Mouse (Mus musculus): ENCODE results near the gene Dydc1. TPM values are rescaled to one million over a fixed set of nuclear protein-coding genes. Genes with fewer than 3 reads are reported as not detected.

The Dydc1 gene
- polyA plus RNA-seq, 2 experiments = not detected

- no peaks in the 10 kb centered on the region for H3K9me3 ChIP-seq (ENCODE audit: control insufficient read depth, low read length)
- H3K4me2 ChIP-seq (replicated peaks; ENCODE audit: low read depth, low read length, severe bottlenecking) = no peak overlapping the region
- DNase-seq (ENCODE audit: low spot score) (no peak), ATAC-seq (ENCODE audit: low FRiP score, low read depth) (no peak)
- no peak overlapping the region for H3K9ac ChIP-seq (ENCODE audit: low read depth, low read length, severe bottlenecking)
- TF ChIP-seq POLR2A (IDR thresholded peaks at IDR 0.05; ENCODE audit: borderline replicate concordance, extremely low read depth, insufficient read depth, insufficient read length) = no peak
- H3K27ac ChIP-seq (replicated peaks; ENCODE audit: low read depth, low read length) = no peak overlapping the region
- no peaks in the 10 kb centered on the region for H3K36me3 ChIP-seq (ENCODE audit: control insufficient read depth, insufficient read depth, low read length)
- H3K4me3 ChIP-seq (replicated peaks; ENCODE audit: low read length) = no peak overlapping the region
- H3K27me3 ChIP-seq (ENCODE audit: control insufficient read depth, insufficient read depth, low read length) = no peaks in the 10 kb centered on the region
- no peaks in the 10 kb centered on the region for H3K4me1 ChIP-seq (ENCODE audit: control insufficient read depth, insufficient read depth, low read length)
- 87% methylated on average over 5 of the region's 5 CpGs for WGBS
These were observed 28.5 kb downstream of the Dydc1 start for GRCm38 (mm10) chr14:41101242-41101641.

GRCm38 (mm10) chr14:41102269-41102668 is 29.6 kb downstream of the Dydc1 start:
- WGBS = 79% methylated on average over 2 of the region's 2 CpGs
- ATAC-seq (ENCODE audit: low FRiP score, low read depth) = no peak
- TF ChIP-seq POLR2A (IDR thresholded peaks at IDR 0.05; ENCODE audit: borderline replicate concordance, extremely low read depth, insufficient read depth, insufficient read length) = no peak

GRCm38 (mm10) chr14:41104853-41105444 is 32.2 kb downstream of the Dydc1 start, which contains the start of gene Mat1a:
Mat1a (plus strand) TSS chr14:41105035.
- Histone ChIP-seq H3K27me3 (ENCODE audit: control insufficient read depth, insufficient read depth, low read length) (no peaks in the 10 kb centered on the region), H3K36me3 (ENCODE audit: control insufficient read depth, insufficient read depth, low read length) (no peaks in the 10 kb centered on the region), H3K27ac (replicated peaks; ENCODE audit: low read depth, low read length) (no peak within 1 kb of the TSS), H3K9me3 (ENCODE audit: control insufficient read depth, low read length) (no peaks in the 10 kb centered on the region), H3K4me3 (replicated peaks; ENCODE audit: low read length) (no peak within 1 kb of the TSS), H3K4me1 (ENCODE audit: control insufficient read depth, insufficient read depth, low read length) (no peaks in the 10 kb centered on the region), H3K9ac (ENCODE audit: low read depth, low read length, severe bottlenecking) (no peak within 1 kb of the TSS), H3K4me2 (replicated peaks; ENCODE audit: low read depth, low read length, severe bottlenecking) (no peak within 1 kb of the TSS)
- TF ChIP-seq POLR2A (IDR thresholded peaks at IDR 0.05; ENCODE audit: borderline replicate concordance, extremely low read depth, insufficient read depth, insufficient read length) = no peak
- DNase-seq (ENCODE audit: low spot score) = no peak
- WGBS = 69% methylated on average over 10 of the region's 10 CpGs
- ATAC-seq (ENCODE audit: low FRiP score, low read depth) = no peak

More at GRCm38 (mm10) chr14:41102269-41102668, 29.6 kb downstream of the Dydc1 start:
- Histone ChIP-seq H3K4me3 (replicated peaks; ENCODE audit: low read length) (no peak overlapping the region), H3K36me3 (ENCODE audit: control insufficient read depth, insufficient read depth, low read length) (no peaks in the 10 kb centered on the region), H3K27me3 (ENCODE audit: control insufficient read depth, insufficient read depth, low read length) (no peaks in the 10 kb centered on the region), H3K9me3 (ENCODE audit: control insufficient read depth, low read length) (no peaks in the 10 kb centered on the region), H3K27ac (replicated peaks; ENCODE audit: low read depth, low read length) (no peak overlapping the region), H3K4me1 (ENCODE audit: control insufficient read depth, insufficient read depth, low read length) (no peaks in the 10 kb centered on the region), H3K4me2 (replicated peaks; ENCODE audit: low read depth, low read length, severe bottlenecking) (no peak overlapping the region), H3K9ac (ENCODE audit: low read depth, low read length, severe bottlenecking) (no peak overlapping the region)
- DNase-seq (ENCODE audit: low spot score) = no peak

DNA sequence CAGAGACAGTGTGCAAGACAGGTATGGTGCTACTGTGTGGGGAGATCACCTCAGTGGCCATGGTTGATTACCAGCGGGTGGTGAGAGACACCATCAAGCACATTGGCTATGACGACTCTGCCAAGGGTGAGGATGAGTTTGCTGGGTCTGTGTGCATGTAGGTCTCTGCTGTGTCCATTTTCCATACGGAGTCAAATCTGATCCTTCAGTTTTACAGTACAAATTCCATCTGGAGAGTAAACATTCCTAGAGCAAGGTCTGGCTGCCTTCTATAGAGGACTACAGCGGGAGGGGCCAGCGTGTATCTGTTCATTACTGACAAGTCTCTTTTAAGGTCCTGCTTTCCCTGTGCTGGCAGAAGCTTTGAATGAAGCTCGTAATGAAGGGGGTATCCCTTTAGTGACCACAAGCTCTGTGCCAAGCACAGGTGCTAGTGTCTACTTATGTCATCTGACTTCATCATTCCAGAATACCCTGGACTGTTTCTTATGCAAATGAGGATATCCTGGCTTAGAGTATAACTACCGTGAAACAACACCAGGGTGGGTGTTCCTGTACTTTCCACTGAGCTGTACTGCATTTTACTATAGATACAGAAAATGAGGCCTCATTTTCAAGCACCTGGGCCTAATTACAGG is 38.4 kb downstream of the Dydc1 start:
- H3K9me3 ChIP-seq (ENCODE audit: control insufficient read depth, low read length) = 0 out of 2 replicates have a peak, but pooled peaks cover 2% of the 10 kb centered on the region
- no peak for TF ChIP-seq POLR2A (IDR thresholded peaks at IDR 0.05; ENCODE audit: borderline replicate concordance, extremely low read depth, insufficient read depth, insufficient read length)
- H3K27ac ChIP-seq (replicated peaks; ENCODE audit: low read depth, low read length) = no peak overlapping the region
- DNase-seq (ENCODE audit: low spot score) = no peak
- H3K4me3 ChIP-seq (replicated peaks; ENCODE audit: low read length) = no peak overlapping the region
- WGBS = 86% methylated on average over 7 of the region's 7 CpGs
- no peak overlapping the region for H3K9ac ChIP-seq (ENCODE audit: low read depth, low read length, severe bottlenecking)
- ATAC-seq (ENCODE audit: low FRiP score, low read depth) = no peak
- H3K36me3 ChIP-seq (ENCODE audit: control insufficient read depth, insufficient read depth, low read length) = no peaks in the 10 kb centered on the region
- H3K27me3 ChIP-seq (ENCODE audit: control insufficient read depth, insufficient read depth, low read length) = no peaks in the 10 kb centered on the region
- H3K4me2 ChIP-seq (replicated peaks; ENCODE audit: low read depth, low read length, severe bottlenecking) = no peak overlapping the region
- H3K4me1 ChIP-seq (ENCODE audit: control insufficient read depth, insufficient read depth, low read length) = no peaks in the 10 kb centered on the region

DNA sequence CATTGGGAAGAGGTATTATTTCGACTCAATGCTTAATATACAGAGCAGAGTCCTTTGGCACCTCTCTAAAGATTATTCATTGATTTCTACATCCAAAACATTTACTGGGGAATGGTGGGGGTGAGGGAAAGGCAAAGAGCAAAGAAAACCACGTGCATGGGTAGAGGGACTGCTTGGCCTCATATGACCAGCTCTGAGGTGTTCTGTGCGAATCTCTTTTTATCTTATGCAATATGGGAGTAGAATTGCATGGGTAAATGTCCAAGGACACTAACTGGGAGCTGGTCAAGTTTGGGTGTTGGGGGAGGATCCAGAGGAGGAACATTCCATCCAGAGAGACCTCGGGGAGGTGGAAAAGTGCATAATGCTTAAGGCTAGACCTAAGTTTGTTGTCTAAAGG is 40.2 kb downstream of the Dydc1 start:
- 71% methylated on average over 4 of the region's 4 CpGs for WGBS
- no peaks in the 10 kb centered on the region for H3K4me1 ChIP-seq (ENCODE audit: control insufficient read depth, insufficient read depth, low read length)
- H3K27me3 ChIP-seq (ENCODE audit: control insufficient read depth, insufficient read depth, low read length) = no peaks in the 10 kb centered on the region
- no peak overlapping the region for H3K4me2 ChIP-seq (replicated peaks; ENCODE audit: low read depth, low read length, severe bottlenecking)
- no peak overlapping the region for H3K4me3 ChIP-seq (replicated peaks; ENCODE audit: low read length)
- TF ChIP-seq POLR2A (IDR thresholded peaks at IDR 0.05; ENCODE audit: borderline replicate concordance, extremely low read depth, insufficient read depth, insufficient read length) = no peak
- 0 out of 2 replicates have a peak, but pooled peaks cover 3% of the 10 kb centered on the region for H3K9me3 ChIP-seq (ENCODE audit: control insufficient read depth, low read length)
- no peaks in the 10 kb centered on the region for H3K36me3 ChIP-seq (ENCODE audit: control insufficient read depth, insufficient read depth, low read length)
- DNase-seq (ENCODE audit: low spot score) (no peak), ATAC-seq (ENCODE audit: low FRiP score, low read depth) (no peak)
- no peak overlapping the region for H3K9ac ChIP-seq (ENCODE audit: low read depth, low read length, severe bottlenecking)
- no peak overlapping the region for H3K27ac ChIP-seq (replicated peaks; ENCODE audit: low read depth, low read length)

Data from limb, embryonic 14.5 days (tissue).